Mouse (Mus musculus): ENCODE results near the gene Bicral.

The Bicral gene

DNA sequence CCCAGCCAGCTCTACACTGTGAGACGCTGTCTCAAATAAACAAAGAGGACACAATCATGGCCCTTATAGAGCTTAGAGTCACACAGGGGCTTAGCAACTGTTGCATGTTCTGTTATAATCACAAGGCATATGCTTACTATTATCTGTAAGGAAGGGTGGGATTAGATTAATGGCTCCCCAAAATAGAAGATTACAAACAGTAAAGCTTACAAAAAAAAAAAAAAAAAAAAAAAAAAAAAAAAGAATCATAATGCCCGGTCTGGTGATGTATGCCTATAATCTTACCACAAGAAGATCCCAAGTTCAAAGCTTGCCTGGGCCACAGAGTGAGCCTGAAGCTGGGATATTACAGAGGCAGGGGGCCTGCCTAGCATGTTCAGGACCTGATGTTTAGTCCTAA is 22.0 kb upstream of the Bicral start:
- Histone ChIP-seq H3K9me3 (ENCODE audit: low read length) (no peaks in the 10 kb centered on the region), H3K4me3 (replicated peaks; ENCODE audit: low read length) (no peak overlapping the region), H3K36me3 (ENCODE audit: insufficient read depth, low read length) (peaks cover 2% of the 10 kb centered on the region; the same call in 1 of the 2 replicates), H3K27me3 (ENCODE audit: insufficient read depth, low read length) (no peaks in the 10 kb centered on the region), H3K4me1 (replicated peaks; ENCODE audit: low read depth, low read length) (peaks cover 74% of the 10 kb centered on the region)
- TF ChIP-seq NANOG (IDR thresholded peaks at IDR 0.05; ENCODE audit: borderline replicate concordance, low read length) (no peak), CTCF (conservative IDR thresholded peaks at IDR 0.05; ENCODE audit: low read length) (no peak), POU5F1 (IDR thresholded peaks at IDR 0.05; ENCODE audit: borderline replicate concordance, low read length) (no peak)

DNA sequence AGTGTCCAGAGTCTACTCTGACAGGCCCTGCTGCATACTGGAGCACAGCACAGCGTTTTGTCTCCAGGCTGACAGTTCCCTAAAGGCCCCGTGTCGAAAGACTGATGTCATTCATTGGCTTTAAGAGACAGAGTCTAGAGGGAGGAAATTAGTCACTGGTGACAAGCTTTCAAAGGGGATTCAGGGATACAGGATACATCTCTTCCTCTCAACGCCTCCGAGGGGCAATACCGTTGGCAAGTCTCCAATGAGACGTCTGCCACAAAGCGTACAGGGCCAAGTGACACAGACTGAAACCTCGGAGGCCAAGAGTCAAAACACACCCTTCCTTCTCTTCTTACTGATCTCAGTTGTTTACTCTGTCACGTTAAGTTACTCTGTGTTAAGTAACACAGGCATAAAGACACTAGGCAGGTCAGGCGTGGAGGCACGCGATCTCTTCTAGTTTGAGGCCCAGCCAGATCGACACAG is 21.6 kb upstream of the Bicral start:
- no peaks in the 10 kb centered on the region for H3K9me3 ChIP-seq (ENCODE audit: low read length)
- TF ChIP-seq POU5F1 (IDR thresholded peaks at IDR 0.05; ENCODE audit: borderline replicate concordance, low read length), result no peak
- TF ChIP-seq NANOG (IDR thresholded peaks at IDR 0.05; ENCODE audit: borderline replicate concordance, low read length), result no peak
- TF ChIP-seq CTCF (conservative IDR thresholded peaks at IDR 0.05; ENCODE audit: low read length), result no peak
- peaks cover 76% of the 10 kb centered on the region for H3K4me1 ChIP-seq (replicated peaks; ENCODE audit: low read depth, low read length)
- H3K4me3 ChIP-seq (replicated peaks; ENCODE audit: low read length), result no peak overlapping the region
- H3K36me3 ChIP-seq (ENCODE audit: insufficient read depth, low read length), result peaks cover 2% of the 10 kb centered on the region; the same call in 1 of the 2 replicates
- no peaks in the 10 kb centered on the region for H3K27me3 ChIP-seq (ENCODE audit: insufficient read depth, low read length)

DNA sequence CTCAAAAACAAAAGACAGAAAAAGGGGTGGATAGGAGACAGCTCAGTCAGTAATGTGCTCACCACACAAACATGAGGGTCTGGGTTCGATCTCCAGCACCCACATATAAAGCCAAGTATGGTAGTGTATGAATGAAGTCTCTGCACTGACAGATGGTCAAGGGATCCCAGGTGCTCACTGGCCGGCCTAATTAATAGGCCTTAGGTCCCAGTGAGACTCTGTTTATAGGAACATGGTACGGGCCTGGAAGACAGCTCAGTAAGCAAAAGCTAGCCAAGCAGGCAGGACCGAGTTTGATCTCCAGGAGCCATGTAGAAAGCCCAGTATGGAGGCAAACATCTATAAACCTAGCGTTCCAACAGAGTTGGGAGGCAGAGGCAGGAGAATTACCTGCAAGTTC is 18.8 kb upstream of the Bicral start:
- TF ChIP-seq POU5F1 (IDR thresholded peaks at IDR 0.05; ENCODE audit: borderline replicate concordance, low read length) (no peak), CTCF (conservative IDR thresholded peaks at IDR 0.05; ENCODE audit: low read length) (no peak)
- H3K9me3 ChIP-seq (ENCODE audit: low read length), result no peaks in the 10 kb centered on the region
- peaks cover 78% of the 10 kb centered on the region for H3K4me1 ChIP-seq (replicated peaks; ENCODE audit: low read depth, low read length)
- no peaks in the 10 kb centered on the region for H3K27me3 ChIP-seq (ENCODE audit: insufficient read depth, low read length)
- no peak overlapping the region for H3K4me3 ChIP-seq (replicated peaks; ENCODE audit: low read length)
- 0 out of 2 replicates have a peak, but pooled peaks cover 2% of the 10 kb centered on the region for H3K36me3 ChIP-seq (ENCODE audit: insufficient read depth, low read length)

DNA sequence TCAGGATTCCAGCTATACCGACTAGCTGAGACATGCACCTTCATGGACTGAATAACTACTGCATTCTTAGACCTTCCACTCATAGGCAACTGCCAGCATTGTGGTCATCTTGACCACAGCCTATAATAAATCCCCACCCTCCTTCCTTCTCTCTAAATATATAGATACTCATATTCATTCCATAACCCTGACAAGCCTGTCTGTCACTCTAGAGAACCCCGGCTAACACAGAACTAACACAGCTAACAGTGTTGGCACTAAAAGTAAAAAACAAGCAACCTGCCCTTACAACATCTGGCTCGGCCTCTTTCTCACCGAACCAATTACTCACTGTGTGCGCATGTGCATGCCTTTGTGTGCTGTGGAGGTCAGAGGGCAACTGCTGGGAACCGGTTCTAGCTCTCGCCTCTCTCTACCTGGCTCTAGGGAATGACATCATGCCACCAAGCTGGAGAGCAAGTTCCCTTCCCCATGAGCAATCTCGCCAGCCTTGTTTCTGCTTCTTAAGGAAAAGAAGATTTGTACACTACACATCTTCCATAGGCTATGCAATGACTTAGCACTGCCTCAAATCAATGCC is 18.2 kb upstream of the Bicral start:
- Histone ChIP-seq H3K36me3 (ENCODE audit: insufficient read depth, low read length) (0 out of 2 replicates have a peak, but pooled peaks cover 2% of the 10 kb centered on the region), H3K4me3 (replicated peaks; ENCODE audit: low read length) (no peak overlapping the region), H3K27me3 (ENCODE audit: insufficient read depth, low read length) (no peaks in the 10 kb centered on the region), H3K9me3 (ENCODE audit: low read length) (no peaks in the 10 kb centered on the region), H3K4me1 (replicated peaks; ENCODE audit: low read depth, low read length) (peaks cover 77% of the 10 kb centered on the region)
- TF ChIP-seq POU5F1 (IDR thresholded peaks at IDR 0.05; ENCODE audit: borderline replicate concordance, low read length) (no peak), CTCF (conservative IDR thresholded peaks at IDR 0.05; ENCODE audit: low read length) (no peak), NANOG (IDR thresholded peaks at IDR 0.05; ENCODE audit: borderline replicate concordance, low read length) (no peak)

DNA sequence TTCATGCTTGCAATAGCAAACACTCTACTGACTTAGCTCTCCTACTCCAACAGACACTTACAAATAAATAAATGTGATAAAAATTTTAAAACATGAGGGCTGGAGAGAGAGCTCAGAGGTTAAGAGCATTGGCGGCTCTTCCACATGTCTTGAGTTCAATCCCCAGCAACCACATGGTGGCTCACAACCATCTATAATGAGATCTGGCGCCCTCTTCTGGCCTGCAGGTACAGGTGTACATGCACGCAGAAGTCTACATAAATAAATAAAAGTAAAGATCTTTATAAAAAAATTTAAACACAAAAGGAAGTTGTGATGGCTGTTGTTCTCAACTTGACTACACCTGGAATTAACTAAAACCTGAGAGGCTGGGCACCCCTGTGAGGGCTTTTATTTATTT is 17.3 kb upstream of the Bicral start:
- no peaks in the 10 kb centered on the region for H3K27me3 ChIP-seq (ENCODE audit: insufficient read depth, low read length)
- 0 out of 2 replicates have a peak, but pooled peaks cover 2% of the 10 kb centered on the region for H3K36me3 ChIP-seq (ENCODE audit: insufficient read depth, low read length)
- H3K4me3 ChIP-seq (replicated peaks; ENCODE audit: low read length), result no peak overlapping the region
- TF ChIP-seq POU5F1 (IDR thresholded peaks at IDR 0.05; ENCODE audit: borderline replicate concordance, low read length) (no peak), CTCF (conservative IDR thresholded peaks at IDR 0.05; ENCODE audit: low read length) (peak; percentile 58)
- no peaks in the 10 kb centered on the region for H3K9me3 ChIP-seq (ENCODE audit: low read length)
- peaks cover 83% of the 10 kb centered on the region for H3K4me1 ChIP-seq (replicated peaks; ENCODE audit: low read depth, low read length)

DNA sequence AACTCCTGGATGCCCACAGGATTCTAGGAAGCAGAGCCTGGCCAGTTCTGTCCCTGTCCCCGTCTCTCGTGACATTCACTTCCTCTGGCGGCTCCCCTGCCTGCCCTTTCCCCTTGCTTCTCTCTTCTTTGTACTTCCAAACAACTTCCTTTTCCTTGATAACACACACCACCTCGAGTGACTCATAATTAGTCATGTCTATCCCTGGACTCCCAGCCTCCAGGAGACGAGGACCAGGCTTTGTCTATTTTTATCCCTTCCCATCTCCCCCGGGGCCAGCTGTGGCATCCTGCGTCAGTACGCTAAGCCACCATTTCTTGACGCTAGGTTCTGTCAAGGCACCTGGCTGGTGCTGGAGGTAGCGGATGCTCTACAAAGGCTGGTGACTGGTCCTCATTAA is 15.9 kb upstream of the Bicral start:
- H3K9me3 ChIP-seq (ENCODE audit: low read length), result no peaks in the 10 kb centered on the region
- peaks cover 92% of the 10 kb centered on the region for H3K4me1 ChIP-seq (replicated peaks; ENCODE audit: low read depth, low read length)
- TF ChIP-seq POU5F1 (IDR thresholded peaks at IDR 0.05; ENCODE audit: borderline replicate concordance, low read length) (no peak), NANOG (IDR thresholded peaks at IDR 0.05; ENCODE audit: borderline replicate concordance, low read length) (no peak), CTCF (conservative IDR thresholded peaks at IDR 0.05; ENCODE audit: low read length) (no peak)
- no peaks in the 10 kb centered on the region for H3K27me3 ChIP-seq (ENCODE audit: insufficient read depth, low read length)
- H3K36me3 ChIP-seq (ENCODE audit: insufficient read depth, low read length), result no peaks in the 10 kb centered on the region
- 0 out of 2 replicates have a peak overlapping the region, but pooled peaks have one; percentile 14 for H3K4me3 ChIP-seq (replicated peaks; ENCODE audit: low read length)

DNA sequence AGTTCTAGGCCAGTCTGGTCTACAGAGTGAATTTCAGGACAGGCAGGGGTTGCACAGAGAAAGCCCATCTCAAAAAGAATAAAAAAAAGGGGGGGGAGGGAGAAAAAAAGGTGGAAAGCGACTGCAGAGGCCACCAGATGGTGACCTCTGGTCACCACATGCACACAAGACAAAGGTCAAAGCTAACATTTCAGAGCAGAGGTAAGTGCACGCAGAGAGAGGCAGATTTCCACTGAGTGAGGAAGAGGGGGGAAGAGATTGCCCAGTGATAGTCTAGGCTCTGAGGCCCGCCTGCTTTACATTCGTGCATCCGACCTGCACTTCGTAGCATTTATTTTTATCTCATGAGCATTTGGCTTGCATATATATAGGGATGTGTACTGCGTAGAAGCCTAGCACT is 14.5 kb upstream of the Bicral start:
- Histone ChIP-seq H3K9me3 (ENCODE audit: low read length) (no peaks in the 10 kb centered on the region), H3K4me3 (replicated peaks; ENCODE audit: low read length) (no peak overlapping the region), H3K4me1 (replicated peaks; ENCODE audit: low read depth, low read length) (peaks cover 96% of the 10 kb centered on the region), H3K27me3 (ENCODE audit: insufficient read depth, low read length) (no peaks in the 10 kb centered on the region), H3K36me3 (ENCODE audit: insufficient read depth, low read length) (no peaks in the 10 kb centered on the region)
- TF ChIP-seq POU5F1 (IDR thresholded peaks at IDR 0.05; ENCODE audit: borderline replicate concordance, low read length) (no peak), NANOG (IDR thresholded peaks at IDR 0.05; ENCODE audit: borderline replicate concordance, low read length) (no peak), CTCF (conservative IDR thresholded peaks at IDR 0.05; ENCODE audit: low read length) (no peak)

DNA sequence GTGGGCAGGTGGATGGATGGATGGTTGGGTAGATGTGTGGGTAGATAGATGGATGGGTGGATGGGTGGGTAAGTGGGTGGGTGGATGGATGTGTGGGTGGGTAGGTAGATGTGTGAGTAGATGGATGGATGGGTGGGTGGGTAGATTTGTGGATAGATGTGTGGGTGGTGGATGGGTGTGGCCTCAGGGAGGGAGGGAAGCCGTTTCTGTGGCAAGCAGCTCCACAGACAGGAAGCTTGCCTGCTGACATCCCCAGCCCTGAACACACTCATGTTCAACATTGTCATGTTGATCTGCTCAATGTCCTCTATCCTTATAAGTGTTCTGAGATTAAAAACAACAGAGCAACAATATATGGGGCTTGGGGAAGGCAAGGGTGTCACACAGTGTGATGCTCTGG is 12.6 kb upstream of the Bicral start:
- Histone ChIP-seq H3K4me1 (replicated peaks; ENCODE audit: low read depth, low read length) (peaks cover 95% of the 10 kb centered on the region), H3K4me3 (replicated peaks; ENCODE audit: low read length) (no peak overlapping the region), H3K36me3 (ENCODE audit: insufficient read depth, low read length) (no peaks in the 10 kb centered on the region), H3K27me3 (ENCODE audit: insufficient read depth, low read length) (no peaks in the 10 kb centered on the region), H3K9me3 (ENCODE audit: low read length) (no peaks in the 10 kb centered on the region)
- TF ChIP-seq CTCF (conservative IDR thresholded peaks at IDR 0.05; ENCODE audit: low read length) (no peak), POU5F1 (IDR thresholded peaks at IDR 0.05; ENCODE audit: borderline replicate concordance, low read length) (no peak), NANOG (IDR thresholded peaks at IDR 0.05; ENCODE audit: borderline replicate concordance, low read length) (no peak)
